Mouse (Mus musculus) liver, embryonic 16.5 days (tissue): ENCODE results near the gene Lax1. TPM values are rescaled to one million over a fixed set of nuclear protein-coding genes. Genes with fewer than 3 reads are reported as not detected.

Source experiments
- ATAC-seq: fragments of 200-750 bp; cut with Nextera tagmentation; 2 replicates; pipeline ENCODE4 v1.8.0; 2017; ENCODE audit warnings: low read depth, mild to moderate bottlenecking, moderate number of reproducible peaks, moderate library complexity
- H3K27ac ChIP-seq: fragments of 300-500 bp; sonication (generic); 2 replicates; pipeline ENCODE4 v1.5.1; 2014; ENCODE audit warnings: mild to moderate bottlenecking, low read length
- H3K27me3 ChIP-seq: fragments of 300-500 bp; sonication (generic); 2 replicates; pipeline ENCODE4 v1.6.1; 2014; ENCODE audit warnings: low read depth, low read length, mixed read lengths; ENCODE audit not compliant: control insufficient read depth, insufficient read depth
- H3K36me3 ChIP-seq: fragments of 300-500 bp; sonication (generic); 2 replicates; pipeline ENCODE4 v1.6.1; 2014; ENCODE audit warnings: mild to moderate bottlenecking; ENCODE audit not compliant: control insufficient read depth, insufficient read depth
- H3K4me1 ChIP-seq: fragments of 300-500 bp; sonication (generic); 2 replicates; pipeline ENCODE4 v1.6.1; 2014; ENCODE audit warnings: low read depth, low read length, mixed read lengths; ENCODE audit not compliant: control insufficient read depth
- H3K4me2 ChIP-seq: fragments of 300-500 bp; sonication (generic); 2 replicates; pipeline ENCODE4 v1.6.1; 2014; ENCODE audit warnings: low read depth, low read length, mixed read lengths
- H3K4me3 ChIP-seq: fragments of 300-500 bp; sonication (generic); 2 replicates; pipeline ENCODE4 v1.5.1; 2014; ENCODE audit warnings: low read depth, mild to moderate bottlenecking, low read length
- H3K9ac ChIP-seq: fragments of 300-500 bp; sonication (generic); 2 replicates; pipeline ENCODE4 v1.6.1; 2014; ENCODE audit warnings: low read depth, low read length
- H3K9me3 ChIP-seq: fragments of 300-500 bp; sonication (generic); replicated peaks from 2 replicates; pipeline ENCODE4 v1.6.1; 2016; ENCODE audit warnings: low read length; ENCODE audit not compliant: control insufficient read depth
- WGBS: fragments of 180-500 bp; shearing (Covaris S2); extraction: QIAGEN DNeasy Blood & Tissue Kit; methylation state at CpG from one replicate; pipeline ENCODE4 v1.1.7; 2014; ENCODE audit not compliant: insufficient replicate concordance; 5-methylcytosine and 5-hydroxymethylcytosine counted together
- polyA plus RNA-seq: library from polyadenylated mRNA; unstranded; fragments of >200 nt; fragmentation: Nextera tagmentation; extraction: Ambion mirVana; gene quantifications from 2 replicates; pipeline ENCODE4 v1.2.1, GENCODE M21; 2015

Lax1 gene
- polyA plus RNA-seq, 1 experiment from 2014 or later, result 0.78 TPM

DNA sequence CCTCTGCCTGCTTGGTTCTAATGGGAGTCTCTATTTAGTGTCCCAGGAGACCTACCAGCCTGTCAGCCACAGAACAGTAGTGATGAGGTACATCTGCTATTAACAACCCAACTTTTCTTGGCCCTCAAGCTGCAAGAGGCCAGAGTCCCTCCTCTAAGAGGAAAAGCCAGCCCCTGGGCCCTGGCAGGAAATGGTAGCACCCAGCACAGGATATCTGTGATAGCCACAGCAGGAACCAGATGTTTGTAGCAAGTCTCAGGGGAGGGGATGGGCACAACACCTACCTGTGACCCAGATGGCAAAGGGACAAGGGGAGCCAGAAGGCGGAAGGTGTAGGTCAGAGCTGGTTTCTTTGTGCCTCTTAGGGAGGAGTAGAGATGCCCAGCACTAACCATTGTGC lies 5.0 kb upstream of the Lax1 start:
- peak overlapping the region; percentile 40 for H3K27ac ChIP-seq
- no peaks in the 10 kb centered on the region for H3K36me3 ChIP-seq
- 39% methylated on average over 1 of the region's 1 CpGs for WGBS
- H3K9me3 ChIP-seq, result no peaks in the 10 kb centered on the region
- H3K4me2 ChIP-seq, result no peak overlapping the region
- ATAC-seq, result no peak
- no peak overlapping the region for H3K4me3 ChIP-seq
- H3K9ac ChIP-seq, result no peak overlapping the region
- peaks cover 7% of the 10 kb centered on the region for H3K4me1 ChIP-seq
- H3K27me3 ChIP-seq, result no peaks in the 10 kb centered on the region

DNA sequence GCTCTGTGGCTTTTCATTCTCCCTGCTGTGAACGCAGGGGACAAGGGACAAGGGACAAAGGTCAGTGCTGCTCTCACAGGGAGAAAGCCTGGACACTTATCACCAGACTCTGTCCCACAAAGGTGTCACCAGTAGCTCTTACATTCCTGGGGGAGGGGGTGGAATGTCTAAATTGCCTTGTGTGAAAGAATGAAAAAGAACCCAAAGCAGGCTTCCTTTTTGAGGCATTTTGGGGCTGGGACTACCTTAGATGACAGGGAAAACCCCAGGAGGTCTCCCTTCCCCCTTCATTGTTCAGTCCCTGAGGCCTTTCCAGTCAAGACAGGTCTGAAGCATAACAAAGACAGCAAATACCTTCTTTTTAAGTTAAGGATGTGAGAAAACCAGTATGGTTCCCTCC lies 4.4 kb upstream of the Lax1 start:
- peaks cover 7% of the 10 kb centered on the region for H3K4me1 ChIP-seq
- no peaks in the 10 kb centered on the region for H3K36me3 ChIP-seq
- no peaks in the 10 kb centered on the region for H3K9me3 ChIP-seq
- peak; percentile 61 for ATAC-seq
- no peak overlapping the region for H3K9ac ChIP-seq
- 0 out of 2 replicates have a peak overlapping the region, but pooled peaks have one; percentile 10 for H3K4me2 ChIP-seq
- no peak overlapping the region for H3K4me3 ChIP-seq
- H3K27me3 ChIP-seq, result no peaks in the 10 kb centered on the region
- 43% methylated on average over 1 of the region's 1 CpGs for WGBS
- peak overlapping the region; percentile 40 for H3K27ac ChIP-seq

DNA sequence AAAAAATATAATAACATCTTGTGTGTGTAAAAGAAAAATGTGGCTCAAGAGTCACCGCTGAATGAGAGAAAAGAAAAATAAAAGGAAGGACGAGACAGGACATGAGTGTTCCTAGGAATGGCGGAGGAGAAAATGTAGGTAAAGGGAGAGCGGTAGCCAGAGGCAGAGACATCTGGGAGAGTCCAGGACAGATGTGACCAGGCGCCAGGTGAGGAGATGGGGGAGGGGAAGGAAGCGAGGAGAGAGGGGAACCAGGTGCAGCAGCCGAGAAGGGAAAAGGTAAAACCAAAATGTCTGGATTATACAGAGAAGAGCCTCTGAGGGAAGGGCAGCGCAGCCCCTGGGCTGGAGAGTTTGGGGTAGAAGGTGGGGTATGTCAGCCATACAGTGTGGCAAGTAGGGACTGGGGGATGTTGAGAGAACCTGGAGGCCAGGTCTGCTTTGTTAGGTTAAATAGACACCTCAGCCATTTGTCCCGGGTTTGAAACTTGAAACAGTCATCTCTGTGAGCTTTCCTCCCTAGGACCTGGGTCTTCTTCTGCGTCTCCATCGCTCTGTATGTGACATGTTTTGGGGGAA lies 3.7 kb upstream of the Lax1 start:
- H3K4me3 ChIP-seq, result no peak overlapping the region
- H3K4me2 ChIP-seq, result 0 out of 2 replicates have a peak overlapping the region, but pooled peaks have one; percentile 10
- H3K9me3 ChIP-seq, result no peaks in the 10 kb centered on the region
- no peak for ATAC-seq
- WGBS, result 71% methylated on average over 11 of the region's 11 CpGs
- peak overlapping the region; percentile 40 for H3K27ac ChIP-seq
- H3K4me1 ChIP-seq, result peaks cover 7% of the 10 kb centered on the region
- H3K27me3 ChIP-seq, result no peaks in the 10 kb centered on the region
- no peak overlapping the region for H3K9ac ChIP-seq
- H3K36me3 ChIP-seq, result no peaks in the 10 kb centered on the region

- H3K4me1 ChIP-seq, result peaks cover 7% of the 10 kb centered on the region
- 50% methylated on average over 4 of the region's 4 CpGs for WGBS
- no peak for ATAC-seq
- H3K27ac ChIP-seq, result no peak overlapping the region
- H3K9ac ChIP-seq, result no peak overlapping the region
- no peak overlapping the region for H3K4me3 ChIP-seq
- no peak overlapping the region for H3K4me2 ChIP-seq
- no peaks in the 10 kb centered on the region for H3K36me3 ChIP-seq
- no peaks in the 10 kb centered on the region for H3K9me3 ChIP-seq
- no peaks in the 10 kb centered on the region for H3K27me3 ChIP-seq
Measured at GRCm38 (mm10) chr1:133692195-133692594, 2.3 kb upstream of the Lax1 start.

DNA sequence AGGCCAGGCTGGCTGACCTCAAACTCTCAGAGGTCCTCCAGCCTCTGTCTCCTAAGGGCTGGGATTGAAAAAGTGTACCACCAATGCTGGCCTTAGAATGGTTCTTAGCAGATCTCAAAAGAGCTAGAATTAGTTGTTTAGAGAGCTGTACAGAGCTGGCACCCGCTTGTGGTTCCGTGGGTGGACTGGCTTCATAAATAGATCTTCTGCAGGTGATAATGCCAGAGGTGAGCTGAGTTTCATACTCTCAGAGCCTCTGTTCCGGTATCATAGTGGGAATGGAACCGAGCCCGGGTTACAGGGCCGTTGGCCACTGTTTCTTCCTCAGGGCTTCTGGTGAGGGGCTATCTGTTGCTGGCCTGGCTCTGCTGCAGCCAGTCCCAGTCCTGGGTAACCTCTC lies 1.1 kb upstream of the Lax1 start:
- no peaks in the 10 kb centered on the region for H3K9me3 ChIP-seq
- no peak overlapping the region for H3K4me2 ChIP-seq
- no peaks in the 10 kb centered on the region for H3K27me3 ChIP-seq
- no peak overlapping the region for H3K27ac ChIP-seq
- H3K4me1 ChIP-seq, result peaks cover 7% of the 10 kb centered on the region
- no peak overlapping the region for H3K9ac ChIP-seq
- 78% methylated on average over 6 of the region's 6 CpGs for WGBS
- no peak overlapping the region for H3K4me3 ChIP-seq
- ATAC-seq, result no peak
- no peaks in the 10 kb centered on the region for H3K36me3 ChIP-seq

DNA sequence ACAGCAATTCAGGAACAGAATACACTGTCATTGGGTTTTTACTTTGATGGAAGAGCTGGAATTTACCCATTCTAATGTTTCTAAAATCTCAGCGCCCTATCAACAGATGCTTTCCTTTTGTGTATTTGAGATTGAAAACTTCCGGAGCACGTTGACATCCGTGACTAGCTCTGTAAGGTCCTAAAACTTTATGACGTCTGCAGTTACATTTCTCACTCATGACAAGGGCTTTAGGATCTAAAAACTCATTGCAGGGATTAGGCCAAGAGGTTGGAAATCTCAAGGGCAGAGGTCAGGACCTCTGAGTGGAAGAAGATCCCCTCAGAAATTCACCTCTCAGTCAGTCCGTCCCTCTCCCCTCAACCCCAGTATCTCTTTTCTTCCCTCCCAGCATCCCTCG lies 1.6 kb downstream of the Lax1 start:
- no peak overlapping the region for H3K4me3 ChIP-seq
- no peak overlapping the region for H3K9ac ChIP-seq
- no peak overlapping the region for H3K4me2 ChIP-seq
- WGBS, result 59% methylated on average over 7 of the region's 7 CpGs
- H3K36me3 ChIP-seq, result no peaks in the 10 kb centered on the region
- no peak overlapping the region for H3K27ac ChIP-seq
- ATAC-seq, result no peak
- no peaks in the 10 kb centered on the region for H3K9me3 ChIP-seq
- H3K27me3 ChIP-seq, result no peaks in the 10 kb centered on the region
- H3K4me1 ChIP-seq, result no peaks in the 10 kb centered on the region

- H3K4me2 ChIP-seq, result no peak overlapping the region
- H3K4me1 ChIP-seq, result no peaks in the 10 kb centered on the region
- H3K9me3 ChIP-seq, result no peaks in the 10 kb centered on the region
- H3K4me3 ChIP-seq, result no peak overlapping the region
- no peak overlapping the region for H3K9ac ChIP-seq
- H3K27ac ChIP-seq, result peak overlapping the region; percentile 20
- no peaks in the 10 kb centered on the region for H3K27me3 ChIP-seq
- H3K36me3 ChIP-seq, result no peaks in the 10 kb centered on the region
- ATAC-seq, result peak; percentile 90
- WGBS, result 59% methylated on average over 10 of the region's 10 CpGs
Measured at GRCm38 (mm10) chr1:133685749-133686519, 4.0 kb downstream of the Lax1 start.

DNA sequence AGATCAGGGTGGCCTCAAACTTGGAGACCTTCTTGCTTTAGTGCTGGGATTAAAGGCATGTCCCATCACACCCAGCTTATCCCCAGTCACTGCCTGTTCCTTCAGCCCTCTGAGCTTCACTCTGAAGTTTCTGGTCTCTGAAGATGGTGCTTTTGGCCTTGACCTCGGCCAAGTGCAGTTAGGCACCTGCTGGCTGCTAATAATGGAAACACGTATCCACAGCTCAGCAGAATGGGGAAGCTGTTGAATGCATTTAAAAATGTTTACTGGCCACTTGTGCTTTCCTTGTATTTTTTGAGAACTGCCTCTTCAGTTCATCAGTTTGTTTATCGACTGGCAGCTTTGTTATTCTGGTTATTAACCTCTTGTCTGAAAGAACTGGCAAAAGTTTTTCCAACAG lies 18.1 kb downstream of the Lax1 start:
- no peak overlapping the region for H3K4me2 ChIP-seq
- H3K9me3 ChIP-seq, result no peaks in the 10 kb centered on the region
- H3K27me3 ChIP-seq, result no peaks in the 10 kb centered on the region
- no peak overlapping the region for H3K9ac ChIP-seq
- no peak for ATAC-seq
- 44% methylated on average over 3 of the region's 3 CpGs for WGBS
- no peak overlapping the region for H3K4me3 ChIP-seq
- H3K4me1 ChIP-seq, result no peaks in the 10 kb centered on the region
- H3K27ac ChIP-seq, result no peak overlapping the region
- H3K36me3 ChIP-seq, result no peaks in the 10 kb centered on the region

DNA sequence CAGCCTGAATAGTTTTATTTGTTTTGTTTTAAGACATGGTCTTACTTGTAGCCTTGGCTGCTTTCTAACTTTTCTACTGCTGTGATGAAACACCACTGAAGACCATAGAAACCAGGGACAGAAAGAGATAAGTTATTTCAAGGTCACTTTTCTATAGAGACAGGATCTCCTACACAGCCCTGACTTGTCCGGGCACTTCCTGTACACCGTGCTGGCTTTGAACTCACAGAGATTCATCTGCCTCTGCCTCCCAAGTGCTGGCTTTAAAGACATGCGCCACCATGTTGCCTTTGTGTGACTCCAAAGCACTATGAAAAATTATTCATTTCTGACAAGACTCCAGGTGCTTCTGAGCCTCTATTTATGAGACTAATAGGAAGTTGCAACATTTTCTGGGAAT lies 18.6 kb downstream of the Lax1 start:
- Histone ChIP-seq H3K4me3 (no peak overlapping the region), H3K4me2 (no peak overlapping the region), H3K27ac (no peak overlapping the region), H3K9me3 (no peaks in the 10 kb centered on the region), H3K27me3 (no peaks in the 10 kb centered on the region), H3K4me1 (no peaks in the 10 kb centered on the region), H3K36me3 (no peaks in the 10 kb centered on the region), H3K9ac (no peak overlapping the region)
- no peak for ATAC-seq
- 47% methylated on average over 3 of the region's 3 CpGs for WGBS
